Mouse (Mus musculus) spleen, adult 18-20 months (tissue): ENCODE results near the gene Fthl17a.

Experiments
- DNase-seq, 2 experiments: peaks; one replicate each; pipeline ENCODE4 v3.0.0; 2022; ENCODE audit warnings: mixed read lengths in 2 of 2

The Fthl17a gene

DNA sequence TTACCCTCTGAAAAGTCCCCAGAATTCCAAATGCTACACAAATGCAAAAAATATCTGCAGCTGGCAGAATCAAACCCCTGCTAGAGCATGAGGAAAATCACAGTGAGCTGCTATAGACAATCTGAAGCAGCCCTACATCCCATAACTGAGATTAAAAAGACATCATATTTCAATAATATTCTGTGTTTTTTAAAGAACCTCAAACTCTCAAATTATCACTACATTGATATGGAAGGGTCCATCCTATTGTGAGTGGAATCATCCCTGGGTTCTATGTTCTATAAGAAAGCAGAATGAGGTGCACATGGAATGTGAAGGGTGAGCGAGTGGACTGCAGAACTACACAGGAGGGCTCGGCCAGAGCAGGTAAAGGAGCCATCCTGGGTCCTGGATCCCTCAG, at the start of gene Fthl17a:
Gene Fthl17a, plus strand, starts transcription at position 301 of the 400 bp plus-strand sequence.
- DNase-seq = no peak

DNA sequence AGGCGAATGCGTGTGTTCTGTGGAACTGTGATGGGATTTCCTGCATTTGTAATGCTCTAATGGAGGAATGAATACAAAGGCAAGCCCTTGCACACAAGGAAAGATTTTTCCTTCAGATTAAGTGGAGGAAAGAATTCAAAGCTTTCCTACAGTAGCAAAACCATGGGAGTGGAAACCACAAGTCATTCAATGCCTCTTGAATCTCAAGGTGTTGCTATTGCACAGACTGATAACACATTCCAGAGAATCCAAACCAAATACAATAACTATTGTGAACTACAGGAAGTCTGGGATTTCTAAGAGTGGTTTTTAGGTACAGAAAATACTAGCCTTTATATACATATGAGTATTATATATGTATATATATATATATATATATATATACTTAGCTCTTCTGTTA, 42.5 kb upstream of the Fthl17a start:
- DNase-seq = no peak

- peak in 1 of 2 experiments; percentile 1 for DNase-seq
Observed at GRCm38 (mm10) chrX:85226883-85227282, 22.6 kb upstream of the Fthl17a start.

DNA sequence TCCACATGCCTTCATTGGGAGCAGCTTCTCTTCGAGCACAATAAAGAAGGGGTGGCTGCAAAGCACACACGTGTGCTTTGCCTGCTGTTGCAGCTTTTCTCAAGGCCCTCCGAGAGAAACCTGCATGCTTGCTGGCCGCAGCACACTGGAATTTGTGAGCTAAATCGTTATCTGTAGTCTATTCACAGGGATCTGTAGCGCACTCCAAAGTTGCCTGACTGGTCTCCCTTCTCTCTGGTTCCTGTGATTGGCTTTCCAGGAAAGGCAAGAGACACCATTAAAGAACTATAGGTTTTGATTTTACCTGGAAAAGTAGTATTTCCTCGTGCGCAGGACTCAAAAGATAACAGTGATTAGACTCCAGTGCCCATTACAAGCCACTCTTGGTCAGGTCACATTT, 22.3 kb downstream of the Fthl17a start:
- DNase-seq = no peak

- no peak for DNase-seq
Observed at GRCm38 (mm10) chrX:85272296-85272695, 22.8 kb downstream of the Fthl17a start.

DNA sequence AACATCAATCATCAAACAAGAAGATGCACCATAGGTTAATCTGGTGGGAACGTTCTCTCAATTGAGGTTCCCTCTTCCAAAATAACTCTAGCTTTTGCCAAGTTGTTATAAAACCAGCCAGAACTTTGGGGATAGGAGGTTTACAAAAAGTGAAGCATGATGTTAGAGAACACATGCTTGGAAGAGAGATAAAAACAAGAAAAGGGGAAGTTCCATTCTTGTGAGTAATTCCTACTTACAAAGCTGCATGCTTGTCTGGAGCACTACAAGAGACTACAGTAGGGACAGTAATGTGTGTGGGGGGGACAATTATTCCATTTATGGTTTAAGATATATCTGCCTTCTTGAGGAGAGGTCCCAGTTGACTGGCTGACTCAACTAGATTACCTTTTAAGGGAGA, 40.4 kb downstream of the Fthl17a start:
- DNase-seq = no peak

DNA sequence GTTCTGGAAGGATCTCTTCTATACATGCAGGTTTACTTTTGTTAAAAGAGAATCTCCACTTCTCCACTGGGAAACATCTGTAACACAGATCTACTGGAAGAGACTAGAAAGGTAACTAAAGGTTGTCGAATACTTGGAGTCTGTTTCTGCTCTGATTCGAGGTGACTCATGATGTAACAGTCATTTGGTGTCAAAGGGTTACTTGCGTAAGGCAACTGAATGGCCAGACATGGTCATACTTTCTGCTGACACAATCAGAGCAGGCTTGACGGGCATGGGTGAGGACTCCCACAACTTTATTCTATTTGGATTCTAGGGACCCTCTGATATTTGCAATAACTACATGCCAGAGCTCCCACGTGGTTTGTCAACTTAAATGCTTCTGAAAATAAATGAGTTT, 43.3 kb downstream of the Fthl17a start:
- no peak for DNase-seq

DNA sequence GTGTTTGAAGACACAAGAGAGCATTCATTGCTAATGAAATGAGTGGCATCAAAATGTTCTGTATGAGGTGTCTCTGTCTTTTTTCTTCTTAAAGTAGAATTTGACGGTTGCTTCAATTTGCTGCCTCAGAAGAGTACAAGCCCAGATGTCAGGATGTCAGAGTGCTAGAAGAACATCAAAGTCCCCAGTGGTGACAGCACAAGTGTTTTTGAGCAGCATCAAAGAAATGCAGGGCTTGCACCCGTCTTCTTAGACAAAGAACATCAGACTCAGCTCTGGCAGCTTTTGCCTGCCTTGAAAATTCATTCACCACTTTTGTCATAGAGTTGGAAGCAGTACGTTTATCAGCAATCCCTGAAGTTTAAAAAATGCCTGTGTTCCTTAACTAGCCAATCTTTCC, 44.5 kb downstream of the Fthl17a start:
- DNase-seq = no peak

GRCm38 (mm10) chrX:85304674-85305073, 55.2 kb downstream of the Fthl17a start:
- no peak for DNase-seq

DNA sequence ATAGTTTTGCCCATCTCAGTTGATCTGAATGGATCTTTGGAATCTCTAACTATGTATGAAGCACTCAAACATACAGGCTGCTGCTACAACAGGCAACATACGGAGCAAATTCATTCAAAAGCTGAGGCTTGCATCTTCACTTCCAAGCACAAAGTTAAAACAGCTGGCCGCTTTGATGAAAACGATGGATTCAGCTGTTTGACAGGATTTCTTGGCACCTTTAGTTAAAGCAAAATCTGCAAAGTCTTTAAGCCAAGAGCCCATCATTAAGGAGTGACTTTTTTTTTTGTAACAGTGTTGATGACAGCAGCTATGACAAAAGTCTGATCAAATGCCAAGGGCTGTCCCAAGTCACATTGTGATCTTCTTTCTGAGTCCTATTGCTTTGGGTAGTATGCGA, 69.1 kb downstream of the Fthl17a start:
- no peak for DNase-seq

DNA sequence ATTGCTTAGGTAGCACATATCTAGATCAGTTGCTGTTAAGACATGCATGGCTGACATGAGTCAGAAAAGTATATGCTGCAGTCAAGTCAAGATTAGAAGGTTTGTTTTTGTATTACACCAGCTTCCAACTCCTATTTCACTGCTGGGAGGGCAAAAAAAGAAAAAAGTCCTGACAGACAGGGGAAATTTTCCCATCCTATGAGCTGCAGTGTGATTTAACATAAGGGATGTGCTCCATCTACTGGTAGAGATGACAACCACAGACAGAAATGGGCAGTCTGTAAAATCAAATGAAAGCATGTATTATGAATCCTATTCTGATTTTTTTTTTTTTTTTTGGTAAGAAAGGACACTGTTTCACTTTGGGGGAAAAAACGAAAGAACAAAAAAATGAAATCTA, 69.7 kb downstream of the Fthl17a start:
- no peak for DNase-seq
